Mouse (Mus musculus): ENCODE measurements around the gene Sec13. TPM values are rescaled to one million over a fixed set of nuclear protein-coding genes. Genes with fewer than 3 reads are reported as not detected.
"Not testable (repeated sequence)": the region's sequence is repeated elsewhere in the genome, so short reads cannot be mapped to it uniquely, and the experiment has no call there.

Gene Sec13
- polyA plus RNA-seq (2017; shearing (Covaris generic)) = 100 to 1,000 TPM; 145 to 155 (median 153) TPM

- peak; percentile 92 for ATAC-seq
Measured at GRCm38 (mm10) chr6:113740236-113741217, at the start of gene Sec13. Sec13 (minus strand) TSS chr6:113740743.

GRCm38 (mm10) chr6:113787459-113787968 lies 47.0 kb upstream of the Sec13 start:
- no peak for ATAC-seq

DNA sequence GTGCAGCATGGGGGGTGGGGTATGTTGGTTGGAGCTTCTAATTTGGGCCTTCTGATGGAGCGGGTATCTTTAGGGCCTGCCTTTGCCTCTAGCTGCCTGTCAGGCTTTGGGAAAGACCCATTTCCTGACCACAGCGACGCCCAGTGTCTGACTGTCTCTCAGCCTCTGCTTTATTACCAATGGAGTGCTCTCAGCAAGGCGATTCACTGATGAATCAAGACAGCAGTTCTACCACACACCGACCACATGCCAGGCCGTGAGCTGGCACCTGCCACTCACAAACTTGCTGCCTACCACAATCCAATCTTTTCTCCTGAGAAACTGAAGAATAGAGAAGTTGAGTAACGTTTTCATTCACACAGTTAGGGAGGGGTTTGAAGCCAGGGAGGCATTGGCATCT lies 45.1 kb upstream of the Sec13 start:
- no peak for ATAC-seq

DNA sequence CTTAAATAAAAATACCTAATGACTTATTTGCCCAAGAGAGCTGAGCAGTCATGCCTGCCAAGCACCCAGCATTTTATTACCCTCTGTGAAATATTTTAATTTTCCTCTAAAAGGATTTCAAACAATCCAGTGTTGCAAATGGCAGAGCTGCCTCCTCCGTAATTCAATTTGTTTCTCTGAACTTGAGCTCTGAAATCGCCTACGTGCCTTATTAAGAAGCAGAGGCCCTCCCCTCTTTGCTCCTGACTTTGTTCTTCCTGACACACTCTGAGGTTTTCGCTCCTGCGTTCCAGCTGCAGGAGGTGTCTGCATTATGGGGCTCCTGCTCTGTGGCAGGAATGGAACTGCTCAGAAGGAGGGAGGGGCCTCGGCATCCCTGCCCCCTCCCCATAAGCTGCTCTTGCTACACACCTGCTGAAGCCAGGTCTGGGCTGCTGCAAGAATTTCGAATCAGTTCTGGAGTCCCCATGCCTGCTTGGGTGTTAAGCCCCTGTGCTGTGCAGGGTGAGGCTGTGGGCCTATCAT lies 37.7 kb upstream of the Sec13 start:
- ATAC-seq = no peak

DNA sequence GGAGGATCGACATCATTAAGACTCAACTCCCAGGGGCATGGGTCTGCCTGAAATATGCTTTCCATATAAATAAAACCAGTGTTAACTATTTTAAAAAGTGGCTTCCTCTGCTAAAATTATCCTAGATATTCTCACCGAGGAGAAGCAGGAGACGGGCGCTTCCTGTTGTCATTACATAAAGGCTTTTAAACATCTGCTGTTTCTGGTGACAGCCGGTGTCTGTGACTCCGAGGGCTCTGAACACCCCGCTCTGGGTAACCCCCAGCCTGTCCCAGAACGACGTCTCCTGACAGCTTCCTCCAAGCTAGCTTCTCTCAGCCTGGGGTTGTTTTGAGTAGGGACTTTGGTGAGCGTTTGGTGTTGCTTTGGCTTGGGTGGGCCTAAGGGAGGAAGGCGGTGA lies 28.3 kb upstream of the Sec13 start:
- ATAC-seq = no peak

DNA sequence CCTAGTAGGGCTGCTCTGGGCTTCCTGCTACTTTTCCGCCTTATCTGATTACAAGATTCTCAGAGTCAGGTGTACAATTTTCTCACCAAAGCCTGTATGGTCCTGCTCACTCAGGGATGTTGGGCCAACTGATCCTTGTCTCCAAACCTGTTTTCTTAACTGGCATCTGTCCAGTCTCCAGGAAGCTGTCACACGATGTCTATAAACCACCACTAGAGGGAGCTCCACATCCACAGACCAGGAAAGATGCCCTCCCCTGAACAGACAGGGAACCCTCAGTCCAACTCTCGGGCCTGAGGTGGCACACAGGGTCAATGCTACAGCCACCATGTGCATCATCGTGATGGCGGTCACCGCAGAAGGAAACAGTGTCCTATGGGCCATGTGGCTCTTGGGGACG lies 21.1 kb upstream of the Sec13 start:
- no peak for ATAC-seq

- peak; percentile 28 for ATAC-seq
Measured at GRCm38 (mm10) chr6:113749119-113749685, 8.7 kb upstream of the Sec13 start.

DNA sequence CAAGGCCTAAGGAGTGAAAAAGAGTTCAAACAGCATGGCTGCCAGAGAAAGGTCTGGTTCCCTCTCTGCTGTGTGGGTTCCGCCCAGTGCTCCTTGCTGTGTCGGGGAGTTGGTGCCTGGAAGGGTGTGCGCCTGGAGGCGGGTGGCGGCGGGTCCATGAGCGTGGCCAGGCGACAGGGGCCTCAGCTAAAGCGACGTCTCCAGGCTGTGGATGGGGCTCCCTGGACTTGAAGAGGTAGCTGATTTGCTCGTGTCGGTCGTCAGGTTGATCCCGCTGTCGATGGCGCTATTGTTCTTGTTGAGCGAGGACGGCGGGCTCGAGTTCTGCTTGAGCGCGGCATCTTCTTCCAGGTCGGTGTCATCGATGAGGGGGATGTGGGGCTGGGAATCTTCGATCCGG lies 7.8 kb upstream of the Sec13 start:
- no peak for ATAC-seq

DNA sequence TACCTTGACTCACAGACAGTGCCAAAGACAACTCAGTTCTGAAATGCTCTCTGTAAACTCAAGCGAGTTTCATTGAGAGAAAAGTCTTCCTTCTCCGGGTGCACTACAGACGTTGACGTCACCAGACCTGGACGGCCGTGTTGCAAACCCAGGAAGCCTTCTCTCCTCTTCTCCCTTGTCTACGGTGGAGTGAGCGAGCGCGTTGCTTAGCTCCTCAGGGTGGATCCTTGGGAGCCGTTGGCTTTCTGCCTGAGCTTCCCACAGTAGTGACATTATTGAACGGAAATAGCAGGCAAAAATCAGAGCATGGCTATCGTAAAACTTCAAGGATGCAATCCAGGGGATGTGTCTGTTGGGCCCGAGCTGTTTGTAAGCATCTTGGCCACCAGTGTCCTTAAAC lies 6.7 kb upstream of the Sec13 start:
- ATAC-seq = no peak

GRCm38 (mm10) chr6:113745117-113745516 lies 4.6 kb upstream of the Sec13 start:
- ATAC-seq = no peak

- ATAC-seq = no peak
Measured at GRCm38 (mm10) chr6:113743111-113743510, 2.6 kb upstream of the Sec13 start.

DNA sequence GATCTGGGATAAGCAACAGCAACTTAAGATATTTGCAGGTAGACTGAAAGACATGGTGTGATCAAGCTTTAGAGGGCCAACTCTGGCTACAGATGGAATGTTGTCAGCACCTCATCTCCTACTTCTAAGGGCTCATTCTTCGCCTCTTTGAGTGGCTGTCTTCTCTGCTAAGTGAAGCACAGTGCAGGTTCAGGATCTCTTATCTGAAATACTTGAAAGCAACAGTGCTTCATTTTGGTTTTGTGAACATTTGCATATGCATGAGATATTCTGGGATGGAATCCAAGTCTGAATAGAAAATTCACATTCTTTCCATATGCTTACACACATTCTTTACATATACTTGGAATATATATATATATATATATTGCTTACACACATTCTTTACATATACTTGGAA lies 1.8 kb upstream of the Sec13 start:
- ATAC-seq = no peak

DNA sequence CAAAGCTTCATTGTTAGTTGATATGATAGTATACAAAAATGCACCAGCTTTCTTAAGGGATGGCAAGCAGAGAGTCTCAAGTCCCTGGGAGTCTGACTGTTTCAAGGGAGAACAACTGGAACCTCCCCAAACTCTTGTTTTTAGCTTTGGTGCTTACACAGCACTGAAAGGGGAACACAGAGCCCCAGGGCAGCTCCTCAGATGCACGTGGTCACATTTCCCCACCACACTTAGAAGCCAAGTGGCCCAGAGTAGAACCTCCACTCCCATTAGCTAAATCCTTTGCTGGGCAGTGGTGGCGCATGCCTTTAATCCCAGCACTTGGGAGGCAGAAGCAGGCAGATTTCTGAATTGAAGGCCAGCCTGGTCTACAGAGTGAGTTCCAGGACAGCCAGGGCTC lies 882 bp upstream of the Sec13 start:
- no peak for ATAC-seq

DNA sequence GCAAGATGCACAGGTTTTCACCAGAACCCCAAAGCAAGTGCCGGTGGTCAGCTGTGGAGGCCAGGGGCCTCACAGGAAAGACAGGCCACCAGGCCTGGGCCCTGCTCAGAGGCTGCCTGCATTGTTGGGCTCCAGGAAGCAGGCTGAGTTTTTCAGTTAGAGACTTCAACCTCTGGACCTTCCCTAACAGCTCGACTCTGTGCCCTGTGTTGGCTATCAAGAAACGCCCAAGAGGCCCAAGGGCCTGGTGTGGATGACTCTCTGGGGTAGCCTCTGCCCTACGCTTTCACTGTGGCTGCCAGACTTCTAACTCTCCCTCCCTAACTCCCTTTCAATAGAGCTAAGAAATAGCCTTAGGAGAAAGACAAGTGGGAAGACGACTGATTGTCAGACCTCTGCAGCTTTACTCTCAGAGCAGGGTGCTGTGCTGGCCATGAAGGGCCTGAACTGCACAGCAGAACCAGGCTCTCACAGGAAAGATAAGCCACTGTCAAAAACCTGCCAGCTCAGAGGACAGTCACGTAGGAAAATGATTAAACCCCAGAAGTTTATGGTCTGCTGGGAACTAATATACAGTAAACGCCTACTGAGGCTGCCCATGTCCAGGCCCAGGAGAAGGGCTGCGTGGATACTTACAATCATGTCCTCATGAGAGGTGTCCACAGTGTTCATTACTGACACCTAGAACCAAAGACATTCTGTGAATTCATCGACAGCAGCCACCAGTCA lies 3.1 kb downstream of the Sec13 start:
- ATAC-seq = no peak

- no peak for ATAC-seq
Measured at GRCm38 (mm10) chr6:113731296-113731695, 9.2 kb downstream of the Sec13 start.

- no peak for ATAC-seq
Measured at GRCm38 (mm10) chr6:113728181-113728580, 12.4 kb downstream of the Sec13 start.

DNA sequence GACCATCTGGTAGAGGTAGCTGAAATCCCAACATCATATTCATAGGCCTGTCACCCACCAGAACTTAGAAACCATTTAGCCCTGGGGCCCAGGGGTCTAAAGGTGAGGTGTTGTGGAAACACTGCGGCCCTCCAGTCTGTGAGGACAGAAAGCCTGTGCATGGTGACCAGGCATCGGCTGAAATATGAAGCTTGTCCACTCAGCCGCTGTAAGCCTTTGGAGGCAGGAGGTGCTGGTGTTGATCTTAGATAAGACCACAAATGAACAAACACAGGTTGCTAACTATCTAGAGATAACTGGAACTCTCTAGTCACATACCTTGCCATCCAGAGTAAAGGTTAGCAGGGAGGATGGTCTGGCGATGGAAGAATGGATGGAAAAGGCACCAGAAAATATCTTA lies 19.5 kb downstream of the Sec13 start:
- no peak for ATAC-seq

DNA sequence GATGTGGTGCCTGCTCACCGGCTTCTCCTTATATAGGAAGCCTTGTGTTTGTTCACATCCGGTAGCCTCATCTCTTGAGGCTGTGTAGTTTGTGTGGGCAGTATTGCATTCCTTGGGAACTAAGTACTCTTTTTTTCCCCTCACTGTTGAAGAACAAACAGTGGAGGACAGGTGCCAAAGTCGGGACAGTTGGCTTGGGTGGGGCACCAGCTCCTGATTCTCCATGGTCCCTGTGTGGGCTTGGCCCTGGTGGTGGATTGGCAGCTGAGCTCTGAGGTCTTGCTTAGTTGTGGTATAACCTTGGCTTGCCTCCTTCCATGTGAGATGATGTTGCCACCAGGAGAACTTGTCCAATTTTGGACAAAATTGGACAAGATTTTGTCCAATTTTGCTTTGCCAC lies 20.7 kb downstream of the Sec13 start, which contains the start of gene Ghrl:
Gene Ghrl, minus strand, starts transcription at position 3 of the 400 bp plus-strand sequence.
- no peak for ATAC-seq

- no peak for ATAC-seq
Measured at GRCm38 (mm10) chr6:113717541-113717940, 23.0 kb downstream of the Sec13 start.

GRCm38 (mm10) chr6:113714797-113715196 lies 25.7 kb downstream of the Sec13 start:
- ATAC-seq = no peak

GRCm38 (mm10) chr6:113714276-113714675 lies 26.3 kb downstream of the Sec13 start:
- ATAC-seq = no peak

GRCm38 (mm10) chr6:113713389-113713788 lies 27.2 kb downstream of the Sec13 start:
- not testable (repeated sequence) for ATAC-seq

GRCm38 (mm10) chr6:113712718-113713117 lies 27.8 kb downstream of the Sec13 start:
- no peak for ATAC-seq
